Mouse (Mus musculus) c-Kit-positive CD71-positive TER-119-positive erythroid progenitor cells, embryonic 14.5 days (primary cell): ENCODE measurements around the gene Serinc2.

Experiments used
- DNase-seq: peaks from one replicate; pipeline ENCODE4 v3.0.0-alpha.2; 2013; ENCODE audit warnings: low spot score

Gene Serinc2

GRCm38 (mm10) chr4:130297123-130297529, 18.1 kb upstream of the Serinc2 start:
- peak; percentile 94 for DNase-seq

- peak; percentile 76 for DNase-seq
These were observed 17.4 kb upstream of the Serinc2 start for GRCm38 (mm10) chr4:130296243-130296965.

- DNase-seq: peak; percentile 87
These were observed 16.2 kb upstream of the Serinc2 start for GRCm38 (mm10) chr4:130295047-130295745.

GRCm38 (mm10) chr4:130294513-130294912, 15.5 kb upstream of the Serinc2 start:
- DNase-seq: peak; percentile 68

- peak; percentile 88 for DNase-seq
These were observed 13.3 kb upstream of the Serinc2 start for GRCm38 (mm10) chr4:130292271-130292670.

GRCm38 (mm10) chr4:130289824-130290223, 10.8 kb upstream of the Serinc2 start:
- DNase-seq: no peak

GRCm38 (mm10) chr4:130286531-130286930, 7.5 kb upstream of the Serinc2 start:
- no peak for DNase-seq

GRCm38 (mm10) chr4:130283826-130284225, 4.8 kb upstream of the Serinc2 start:
- no peak for DNase-seq

GRCm38 (mm10) chr4:130282856-130283255, 3.9 kb upstream of the Serinc2 start:
- DNase-seq: no peak

- no peak for DNase-seq
These were observed 2.3 kb downstream of the Serinc2 start for GRCm38 (mm10) chr4:130276573-130277176.

GRCm38 (mm10) chr4:130275823-130276105, 3.2 kb downstream of the Serinc2 start:
- no peak for DNase-seq

GRCm38 (mm10) chr4:130275016-130275822, 3.8 kb downstream of the Serinc2 start:
- DNase-seq: no peak

GRCm38 (mm10) chr4:130274346-130275015, 4.5 kb downstream of the Serinc2 start:
- no peak for DNase-seq

GRCm38 (mm10) chr4:130273698-130274345, 5.2 kb downstream of the Serinc2 start:
- no peak for DNase-seq

- DNase-seq: no peak
These were observed 8.2 kb downstream of the Serinc2 start for GRCm38 (mm10) chr4:130270611-130271347.

- no peak for DNase-seq
These were observed 8.9 kb downstream of the Serinc2 start for GRCm38 (mm10) chr4:130270089-130270488.

GRCm38 (mm10) chr4:130268736-130269135, 10.3 kb downstream of the Serinc2 start:
- no peak for DNase-seq

- DNase-seq: no peak
These were observed 11.9 kb downstream of the Serinc2 start for GRCm38 (mm10) chr4:130267069-130267468.

- DNase-seq: no peak
These were observed 12.4 kb downstream of the Serinc2 start for GRCm38 (mm10) chr4:130266601-130267000.

GRCm38 (mm10) chr4:130264698-130265349, 14.2 kb downstream of the Serinc2 start:
- DNase-seq: peak; percentile 48
